Mouse (Mus musculus) kidney, embryonic 15.5 days (tissue): ENCODE measurements at regions not wholly inside any gene's neighbourhood (a gene's known extent, or its start where the extent isn't known, plus 50 kb on each side); places are given as distances from the start of the nearest gene placed in this dataset.
A peak's percentile ranks its signal among the peaks of the same experiment; 100 is the strongest.

Experiments
- ATAC-seq: fragments of 200-750 bp; cut with Nextera tagmentation; replicated peaks from 2 replicates; pipeline ENCODE4 v1.8.0; 2017; ENCODE audit warnings: moderate TSS enrichment; ENCODE audit not compliant: low FRiP score
- H3K27ac ChIP-seq: fragments of 300-500 bp; sonication (generic); 2 replicates; pipeline ENCODE4 v1.5.1; 2015; ENCODE audit warnings: mild to moderate bottlenecking, inconsistent platforms
- H3K27me3 ChIP-seq: fragments of 300-500 bp; sonication (generic); 2 replicates; pipeline ENCODE4 v1.6.1; 2015; ENCODE audit warnings: inconsistent platforms
- H3K36me3 ChIP-seq: fragments of 300-500 bp; sonication (generic); 2 replicates; pipeline ENCODE4 v1.6.1; 2015; ENCODE audit warnings: inconsistent platforms
- H3K4me1 ChIP-seq: fragments of 300-500 bp; sonication (generic); 2 replicates; pipeline ENCODE4 v1.6.1; 2015; ENCODE audit warnings: inconsistent platforms
- H3K4me2 ChIP-seq: fragments of 300-500 bp; sonication (generic); 2 replicates; pipeline ENCODE4 v1.6.1; 2015; ENCODE audit warnings: moderate library complexity, mild to moderate bottlenecking, inconsistent platforms
- H3K4me3 ChIP-seq: fragments of 300-500 bp; sonication (generic); replicated peaks from 2 replicates; pipeline ENCODE4 v1.5.1; 2015; ENCODE audit warnings: mild to moderate bottlenecking, inconsistent platforms
- H3K9ac ChIP-seq: fragments of 300-500 bp; sonication (generic); 2 replicates; pipeline ENCODE4 v1.6.1; 2015; ENCODE audit warnings: mild to moderate bottlenecking, inconsistent platforms
- H3K9me3 ChIP-seq: fragments of 300-500 bp; sonication (generic); replicated peaks from 2 replicates; pipeline ENCODE4 v1.6.1; 2016; ENCODE audit warnings: inconsistent platforms
- WGBS: fragments of 180-500 bp; shearing (Covaris S2); methylation state at CpG from one replicate; pipeline ENCODE4 v1.1.7; 2015; ENCODE audit warnings: mixed read lengths; 5-methylcytosine and 5-hydroxymethylcytosine counted together

GRCm38 (mm10) chr15:62233154-62233553 is 1310.3 kb upstream of the A1bg start:
- WGBS: 82% methylated on average over 8 of the region's 8 CpGs
- no peak for ATAC-seq

GRCm38 (mm10) chr15:62231709-62232108 is 1308.9 kb upstream of the A1bg start:
- H3K9ac ChIP-seq: no peak overlapping the region
- no peak for ATAC-seq
- no peak overlapping the region for H3K27ac ChIP-seq

More at GRCm38 (mm10) chr15:62233154-62233553, 1310.3 kb upstream of the A1bg start:
- H3K36me3 ChIP-seq: no peaks in the 10 kb centered on the region
- no peak overlapping the region for H3K27ac ChIP-seq
- H3K4me2 ChIP-seq: no peak overlapping the region
- H3K4me3 ChIP-seq: no peak overlapping the region
- no peaks in the 10 kb centered on the region for H3K9me3 ChIP-seq
- no peak overlapping the region for H3K9ac ChIP-seq
- H3K27me3 ChIP-seq: no peaks in the 10 kb centered on the region
- no peaks in the 10 kb centered on the region for H3K4me1 ChIP-seq

GRCm38 (mm10) chr15:62230773-62231172 is 1308.0 kb upstream of the A1bg start:
- no peak overlapping the region for H3K4me2 ChIP-seq
- WGBS: 99% methylated on average over 5 of the region's 5 CpGs
- H3K27ac ChIP-seq: no peak overlapping the region
- H3K36me3 ChIP-seq: no peaks in the 10 kb centered on the region
- no peaks in the 10 kb centered on the region for H3K4me1 ChIP-seq
- no peak overlapping the region for H3K4me3 ChIP-seq
- ATAC-seq: no peak
- no peak overlapping the region for H3K9ac ChIP-seq
- H3K9me3 ChIP-seq: no peaks in the 10 kb centered on the region
- H3K27me3 ChIP-seq: no peaks in the 10 kb centered on the region

More at GRCm38 (mm10) chr15:62231709-62232108, 1308.9 kb upstream of the A1bg start:
- WGBS: 66% methylated on average over 2 of the region's 2 CpGs
- H3K27me3 ChIP-seq: no peaks in the 10 kb centered on the region
- H3K4me3 ChIP-seq: no peak overlapping the region
- H3K4me2 ChIP-seq: no peak overlapping the region
- no peaks in the 10 kb centered on the region for H3K9me3 ChIP-seq
- no peaks in the 10 kb centered on the region for H3K4me1 ChIP-seq
- no peaks in the 10 kb centered on the region for H3K36me3 ChIP-seq

GRCm38 (mm10) chr15:62229491-62230283 is 1306.9 kb upstream of the A1bg start:
- H3K27ac ChIP-seq: no peak overlapping the region
- no peaks in the 10 kb centered on the region for H3K27me3 ChIP-seq
- no peak overlapping the region for H3K4me3 ChIP-seq
- no peaks in the 10 kb centered on the region for H3K9me3 ChIP-seq
- 80% methylated on average over 8 of the region's 8 CpGs for WGBS
- ATAC-seq: no peak
- H3K36me3 ChIP-seq: no peaks in the 10 kb centered on the region
- no peaks in the 10 kb centered on the region for H3K4me1 ChIP-seq
- H3K9ac ChIP-seq: no peak overlapping the region
- H3K4me2 ChIP-seq: no peak overlapping the region

GRCm38 (mm10) chr15:62229023-62229422 is 1306.2 kb upstream of the A1bg start:
- Histone ChIP-seq H3K27ac (no peak overlapping the region), H3K4me2 (no peak overlapping the region)
- no peak for ATAC-seq

GRCm38 (mm10) chr15:62224798-62225197 is 1302.0 kb upstream of the A1bg start:
- Histone ChIP-seq H3K9me3 (no peaks in the 10 kb centered on the region), H3K4me1 (no peaks in the 10 kb centered on the region), H3K4me3 (no peak overlapping the region), H3K27me3 (no peaks in the 10 kb centered on the region), H3K9ac (no peak overlapping the region), H3K36me3 (no peaks in the 10 kb centered on the region), H3K4me2 (no peak overlapping the region), H3K27ac (no peak overlapping the region)
- ATAC-seq: no peak

More at GRCm38 (mm10) chr15:62229023-62229422, 1306.2 kb upstream of the A1bg start:
- no peaks in the 10 kb centered on the region for H3K27me3 ChIP-seq
- H3K4me3 ChIP-seq: no peak overlapping the region
- H3K4me1 ChIP-seq: no peaks in the 10 kb centered on the region
- H3K9ac ChIP-seq: no peak overlapping the region
- no peaks in the 10 kb centered on the region for H3K36me3 ChIP-seq
- 92% methylated on average over 3 of the region's 3 CpGs for WGBS
- H3K9me3 ChIP-seq: no peaks in the 10 kb centered on the region

GRCm38 (mm10) chr15:62224191-62224590 is 1301.4 kb upstream of the A1bg start:
- no peak overlapping the region for H3K27ac ChIP-seq
- no peak for ATAC-seq
- no peak overlapping the region for H3K4me3 ChIP-seq
- H3K36me3 ChIP-seq: no peaks in the 10 kb centered on the region
- H3K27me3 ChIP-seq: no peaks in the 10 kb centered on the region
- H3K4me1 ChIP-seq: no peaks in the 10 kb centered on the region
- no peak overlapping the region for H3K4me2 ChIP-seq
- H3K9ac ChIP-seq: no peak overlapping the region
- 93% methylated on average over 3 of the region's 3 CpGs for whole genome bisulfite sequencing
- H3K9me3 ChIP-seq: no peaks in the 10 kb centered on the region

GRCm38 (mm10) chr15:62223156-62223840 is 1300.5 kb upstream of the A1bg start:
- no peaks in the 10 kb centered on the region for H3K27me3 ChIP-seq
- no peak overlapping the region for H3K4me2 ChIP-seq
- H3K4me1 ChIP-seq: no peaks in the 10 kb centered on the region
- no peak overlapping the region for H3K9ac ChIP-seq
- H3K4me3 ChIP-seq: no peak overlapping the region
- no peaks in the 10 kb centered on the region for H3K9me3 ChIP-seq
- no peaks in the 10 kb centered on the region for H3K36me3 ChIP-seq
- ATAC-seq: peak; percentile 56; the same call in 1 of the 2 replicates
- no peak overlapping the region for H3K27ac ChIP-seq
- 74% methylated on average over 6 of the region's 6 CpGs for WGBS

- no peak overlapping the region for H3K9ac ChIP-seq
- no peaks in the 10 kb centered on the region for H3K9me3 ChIP-seq
- H3K4me1 ChIP-seq: no peaks in the 10 kb centered on the region
- H3K4me2 ChIP-seq: no peak overlapping the region
- no peak for ATAC-seq
- no peaks in the 10 kb centered on the region for H3K27me3 ChIP-seq
- no peaks in the 10 kb centered on the region for H3K36me3 ChIP-seq
- no peak overlapping the region for H3K27ac ChIP-seq
- no peak overlapping the region for H3K4me3 ChIP-seq
- WGBS: 80% methylated on average over 5 of the region's 5 CpGs
Observed at GRCm38 (mm10) chr15:62222731-62223130, 1299.9 kb upstream of the A1bg start.

GRCm38 (mm10) chr15:62222201-62222600 is 1299.4 kb upstream of the A1bg start:
- H3K4me3 ChIP-seq: no peak overlapping the region
- ATAC-seq: no peak
- no peak overlapping the region for H3K9ac ChIP-seq
- H3K27ac ChIP-seq: no peak overlapping the region
- no peak overlapping the region for H3K4me2 ChIP-seq
- WGBS: 92% methylated on average over 6 of the region's 6 CpGs
- no peaks in the 10 kb centered on the region for H3K36me3 ChIP-seq
- no peaks in the 10 kb centered on the region for H3K9me3 ChIP-seq
- no peaks in the 10 kb centered on the region for H3K4me1 ChIP-seq
- H3K27me3 ChIP-seq: no peaks in the 10 kb centered on the region

- Histone ChIP-seq H3K27ac (no peak overlapping the region), H3K9me3 (no peaks in the 10 kb centered on the region), H3K4me2 (no peak overlapping the region), H3K4me3 (no peak overlapping the region), H3K4me1 (no peaks in the 10 kb centered on the region), H3K9ac (no peak overlapping the region), H3K36me3 (no peaks in the 10 kb centered on the region), H3K27me3 (no peaks in the 10 kb centered on the region)
- peak; percentile 66; the same call in 1 of the 2 replicates for ATAC-seq
- 80% methylated on average over 8 of the region's 8 CpGs for WGBS
Observed at GRCm38 (mm10) chr15:62221024-62221819, 1298.4 kb upstream of the A1bg start.

- no peaks in the 10 kb centered on the region for H3K4me1 ChIP-seq
- H3K4me3 ChIP-seq: no peak overlapping the region
- ATAC-seq: no peak
- no peaks in the 10 kb centered on the region for H3K27me3 ChIP-seq
- 91% methylated on average over 3 of the region's 3 CpGs for WGBS
- no peaks in the 10 kb centered on the region for H3K36me3 ChIP-seq
- no peaks in the 10 kb centered on the region for H3K9me3 ChIP-seq
- no peak overlapping the region for H3K27ac ChIP-seq
- no peak overlapping the region for H3K4me2 ChIP-seq
- H3K9ac ChIP-seq: no peak overlapping the region
Observed at GRCm38 (mm10) chr15:62220620-62221019, 1297.8 kb upstream of the A1bg start.
